Mouse (Mus musculus) lung, postnatal 4 days (tissue): Measurements from ENCODE around the gene Cmtm2b.
"Not testable (repeated sequence)": the region's sequence is repeated elsewhere in the genome, so short reads cannot be mapped to it uniquely, and the experiment has no call there.

Source experiments
- DNase-seq, 2 experiments: peaks; one replicate each; pipeline ENCODE4 v3.0.0; 2021

The Cmtm2b gene

GRCm38 (mm10) chr8:104321930-104322329, at the start of gene Cmtm2b:
TSS of gene Cmtm2b (plus strand) at chr8:104322230.
- DNase-seq = not testable (repeated sequence)

- DNase-seq = not testable (repeated sequence)
Observed at GRCm38 (mm10) chr8:104293081-104293480, 28.9 kb upstream of the Cmtm2b start, which contains the start of gene Cmtm2a. TSS of gene Cmtm2a (minus strand) at chr8:104293181.

- DNase-seq = no peak
Observed at GRCm38 (mm10) chr8:104294396-104294795, 27.6 kb upstream of the Cmtm2b start.

GRCm38 (mm10) chr8:104301577-104301976, 20.5 kb upstream of the Cmtm2b start:
- not testable (repeated sequence) for DNase-seq

GRCm38 (mm10) chr8:104302536-104302935, 19.5 kb upstream of the Cmtm2b start:
- DNase-seq = not testable (repeated sequence)

- no peak for DNase-seq
Observed at GRCm38 (mm10) chr8:104304962-104305361, 17.1 kb upstream of the Cmtm2b start.

GRCm38 (mm10) chr8:104308341-104308740, 13.7 kb upstream of the Cmtm2b start:
- not testable (repeated sequence) for DNase-seq

GRCm38 (mm10) chr8:104309441-104310155, 12.4 kb upstream of the Cmtm2b start, which contains the start of the genes Gm45711 and Cmtm1:
TSS of gene Gm45711 (minus strand) at chr8:104310081.
TSS of gene Cmtm1 (minus strand) at chr8:104310145.
- not testable (repeated sequence) for DNase-seq

- DNase-seq = not testable (repeated sequence)
Observed at GRCm38 (mm10) chr8:104312023-104312422, 10.0 kb upstream of the Cmtm2b start.

GRCm38 (mm10) chr8:104313311-104313710, 8.7 kb upstream of the Cmtm2b start:
- DNase-seq = peak in 1 of 2 experiments; percentile 25

GRCm38 (mm10) chr8:104321267-104321666, 763 bp upstream of the Cmtm2b start, which contains the start of gene Gm11020:
TSS of gene Gm11020 (plus strand) at chr8:104321567.
- not testable (repeated sequence) for DNase-seq

GRCm38 (mm10) chr8:104332665-104333631, 10.9 kb downstream of the Cmtm2b start:
- peak in 1 of 2 experiments; percentile 3 for DNase-seq

- peak in 1 of 2 experiments; percentile 26 for DNase-seq
Observed at GRCm38 (mm10) chr8:104333786-104334185, 11.8 kb downstream of the Cmtm2b start.

GRCm38 (mm10) chr8:104334196-104334595, 12.2 kb downstream of the Cmtm2b start:
- peak in 1 of 2 experiments; percentile 24 for DNase-seq

- DNase-seq = no peak
Observed at GRCm38 (mm10) chr8:104336806-104337205, 14.8 kb downstream of the Cmtm2b start.

GRCm38 (mm10) chr8:104337890-104338289, 15.9 kb downstream of the Cmtm2b start:
- DNase-seq = no peak

- peak; percentile 51 to 59 for DNase-seq
Observed at GRCm38 (mm10) chr8:104339229-104339982, 17.4 kb downstream of the Cmtm2b start, which contains the start of gene Cmtm3. TSS of gene Cmtm3 (plus strand) at chr8:104339410.

GRCm38 (mm10) chr8:104339983-104340232, 17.9 kb downstream of the Cmtm2b start:
- DNase-seq = no peak

GRCm38 (mm10) chr8:104340233-104341105, 18.4 kb downstream of the Cmtm2b start:
- DNase-seq = peak; percentile 89 to 92

GRCm38 (mm10) chr8:104341106-104341561, 19.1 kb downstream of the Cmtm2b start:
- peak; percentile 85 to 89 for DNase-seq

- DNase-seq = no peak
Observed at GRCm38 (mm10) chr8:104341678-104342077, 19.6 kb downstream of the Cmtm2b start.
